Mouse (Mus musculus) Patski (cell line): ENCODE measurements around the gene Opa1. TPM values are rescaled to one million over a fixed set of nuclear protein-coding genes. Genes with fewer than 3 reads are reported as not detected.

Experiments used
- ATAC-seq: fragments of 100-300 bp; one replicate; pipeline ENCODE4 v1.8.0; 2021
- CTCF ChIA-PET: fragments of 350-600 bp; sonication (Branson Sonifier 250); formaldehyde crosslinking; loops from one replicate; lab custom pipeline; 2022; ENCODE audit warnings: inconsistent platforms; lab: Charles Lee
- POLR2A ChIA-PET: fragments of 350-600 bp; sonication (Branson Sonifier 250); formaldehyde crosslinking; loops from one replicate; lab custom pipeline; 2022; ENCODE audit warnings: antibody characterized with exemption, inconsistent platforms; lab: Charles Lee
- DNase-seq: peaks from one replicate; pipeline ENCODE4 v3.0.0-alpha.2; 2011; ENCODE audit warnings: low read depth, low spot score
- H3K27me3 ChIP-seq: fragments of 371-371 bp; one replicate; pipeline ENCODE4 v1.5.1; 2021
- CTCF ChIP-seq: fragments of 100-300 bp; IDR thresholded peaks from one replicate; pipeline ENCODE4 v1.5.1; 2021
- in situ Hi-C: fragments of 300-500 bp; cut with MboI; formaldehyde crosslinking; loops from 3 replicates; pipeline ENCODE4 v1.11.1; 2018; ENCODE audit warnings: low pct_unique_long_range_greater_than_20kb, mixed read lengths
- polyA plus RNA-seq: library from polyadenylated mRNA; unstranded; gene quantifications from one replicate; pipeline ENCODE4 v1.2.3, GENCODE M21; 2021

Gene Opa1
- polyA plus RNA-seq, 1 experiment from 2014 or later: 56.8 TPM

DNA sequence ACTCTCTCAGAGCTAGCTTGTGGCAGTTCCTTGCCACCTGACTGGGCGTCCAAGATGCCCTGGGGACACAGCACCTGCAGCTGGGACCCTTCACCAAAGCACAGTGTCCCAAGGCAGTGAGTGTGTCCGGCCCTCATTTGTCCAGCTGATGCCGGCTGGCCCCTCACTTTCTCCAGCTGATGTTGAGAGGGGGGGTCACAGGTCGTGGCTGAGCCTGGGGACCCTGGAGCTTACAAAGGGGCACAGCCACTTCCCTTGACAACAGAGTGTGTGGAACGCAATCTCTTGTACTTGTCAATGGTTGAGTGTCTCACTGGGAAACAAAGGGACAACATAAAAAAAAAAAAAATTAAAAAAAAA is 88.5 kb downstream of the Opa1 start:
- no peak for TF ChIP-seq CTCF
- POLR2A ChIA-PET: no interaction called here
- CTCF ChIA-PET: interaction anchor here (0.7 kb wide), 1 partner anchor 61 kb away, joined by 3 read pairs; no protein-coding TSS in a partner anchor
- no peaks in the 10 kb centered on the region for H3K27me3 ChIP-seq
- ATAC-seq: no peak
- no peak for DNase-seq
- in situ Hi-C loops: no loop called here

DNA sequence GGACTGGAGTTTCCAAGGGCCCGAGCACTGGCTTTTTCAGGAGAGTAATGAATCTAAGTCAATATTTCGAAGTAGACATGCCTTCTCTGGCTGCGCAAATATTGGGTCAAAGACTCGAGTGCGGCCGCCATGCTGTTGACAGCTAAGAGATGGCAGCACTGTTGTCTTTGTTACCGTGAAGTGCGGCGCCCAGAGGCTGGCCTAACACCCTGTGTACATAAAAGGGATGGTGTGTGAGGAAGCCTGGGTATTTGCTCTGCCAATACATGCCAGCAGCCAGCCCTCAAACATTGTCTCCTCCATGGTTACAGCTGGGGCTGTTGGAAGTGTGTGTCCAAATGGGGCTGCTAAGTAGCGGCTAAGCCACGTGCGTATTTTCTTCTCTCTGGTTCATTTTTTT is 89.3 kb downstream of the Opa1 start:
- no peak for DNase-seq
- no peak for TF ChIP-seq CTCF
- no peak for ATAC-seq
- POLR2A ChIA-PET: no interaction called here
- CTCF ChIA-PET: no interaction called here
- H3K27me3 ChIP-seq: no peaks in the 10 kb centered on the region
- in situ Hi-C loops: no loop called here

DNA sequence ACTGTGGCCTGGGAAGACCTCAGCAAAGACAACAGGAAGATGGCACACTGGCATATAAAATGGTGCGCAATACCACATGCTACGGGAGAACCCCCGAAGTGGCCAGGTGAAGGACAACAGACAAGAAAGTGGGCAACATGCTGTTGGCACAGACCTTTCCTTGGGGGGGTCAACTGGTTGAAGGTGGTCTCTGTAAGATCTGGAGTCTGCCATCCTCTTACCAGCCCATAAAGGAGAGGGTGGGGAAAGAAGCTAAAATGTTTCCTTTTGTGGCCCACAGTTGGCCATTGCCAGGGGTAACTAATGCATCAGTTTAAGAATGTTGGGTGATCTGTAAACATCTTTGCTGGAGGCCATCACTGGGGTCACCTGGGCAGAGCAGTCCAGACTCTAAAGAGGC is 91.7 kb downstream of the Opa1 start:
- CTCF ChIA-PET: no interaction called here
- DNase-seq (no peak), ATAC-seq (no peak)
- TF ChIP-seq CTCF: no peak
- no peaks in the 10 kb centered on the region for H3K27me3 ChIP-seq
- POLR2A ChIA-PET: no interaction called here
- in situ Hi-C loops: no loop called here

DNA sequence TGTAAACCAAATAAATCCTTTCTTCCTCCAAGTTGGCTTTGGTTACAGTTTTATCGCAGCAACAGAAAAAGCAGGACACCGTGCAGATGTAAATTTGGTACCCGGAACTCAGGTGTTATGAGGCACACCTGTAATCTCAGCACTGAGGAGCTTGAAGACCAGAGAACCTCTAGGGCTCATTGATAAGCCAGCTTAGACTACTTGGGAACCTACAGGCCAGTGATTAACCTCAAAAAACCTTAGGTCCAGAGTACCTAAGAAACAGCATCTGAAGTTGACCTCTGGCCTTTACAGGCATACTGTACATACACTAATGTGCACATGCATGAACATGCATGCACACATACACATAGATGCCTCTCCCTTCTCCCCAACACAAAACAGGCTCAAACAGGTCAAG is 94.1 kb downstream of the Opa1 start:
- in situ Hi-C loops: no loop called here
- no peaks in the 10 kb centered on the region for H3K27me3 ChIP-seq
- POLR2A ChIA-PET: no interaction called here
- ATAC-seq: no peak
- CTCF ChIA-PET: no interaction called here
- DNase-seq: no peak
- TF ChIP-seq CTCF: no peak

DNA sequence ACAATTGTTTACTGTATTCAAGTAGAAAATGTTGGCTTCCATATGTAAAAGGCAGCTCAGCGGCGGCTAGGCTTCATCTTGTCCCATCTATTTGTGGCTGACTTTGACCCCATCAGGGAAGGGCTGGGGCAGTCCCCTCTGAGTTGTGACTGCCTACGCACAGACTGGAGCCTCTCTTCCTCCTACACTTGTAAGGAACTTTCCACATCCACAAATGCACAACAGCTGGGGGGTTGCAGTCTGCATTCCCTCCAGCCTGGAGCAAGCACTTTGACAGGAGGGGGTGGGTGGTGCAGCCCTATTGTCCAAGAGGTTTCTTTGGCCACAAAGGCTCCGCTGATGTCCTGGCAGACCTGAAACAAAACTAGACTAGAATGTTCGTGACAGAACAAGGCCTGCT is 100.5 kb downstream of the Opa1 start:
- DNase-seq (no peak), ATAC-seq (no peak)
- in situ Hi-C loops: no loop called here
- no peak for TF ChIP-seq CTCF
- CTCF ChIA-PET: no interaction called here
- POLR2A ChIA-PET: no interaction called here
- H3K27me3 ChIP-seq: no peaks in the 10 kb centered on the region

DNA sequence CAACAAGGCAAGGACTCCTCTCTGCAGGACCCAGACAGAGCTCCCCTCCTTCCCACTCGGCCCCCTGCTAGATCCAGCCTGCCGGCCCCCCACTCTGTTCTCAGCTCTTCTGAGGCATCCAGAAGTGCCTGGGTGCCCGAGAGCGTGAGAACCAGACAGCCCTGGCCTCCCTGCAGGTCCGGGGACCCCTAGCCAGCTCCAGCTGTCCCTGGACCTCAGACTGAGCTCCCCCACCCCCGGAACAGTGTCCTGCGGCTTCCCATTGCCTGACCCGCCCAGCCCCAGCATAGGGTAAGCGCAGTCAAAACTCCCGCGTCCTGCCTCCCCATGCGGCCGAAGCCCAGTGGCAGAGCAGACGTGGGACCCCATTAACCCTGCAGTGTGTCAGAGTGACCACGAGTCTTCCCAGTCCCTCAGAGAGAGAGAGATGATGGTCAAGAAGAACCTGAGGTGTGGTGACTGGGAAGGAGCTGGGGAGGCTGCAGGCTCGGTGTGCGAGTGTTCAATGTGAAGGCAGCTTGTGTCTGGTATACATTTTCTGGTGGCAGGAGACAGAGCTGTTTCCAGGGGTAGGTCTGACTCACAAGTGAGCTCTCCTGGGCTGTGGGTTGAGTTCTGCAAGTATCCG is 101.5 kb downstream of the Opa1 start:
- H3K27me3 ChIP-seq: no peaks in the 10 kb centered on the region
- ChIA-PET POLR2A (interaction anchor here (0.8 to 1.0 kb wide), 2 partner anchors 19 to 84 kb away, joined by 3 to 5 read pairs; no protein-coding TSS in a partner anchor), CTCF (no interaction called here)
- ATAC-seq (no peak), DNase-seq (no peak)
- no peak for TF ChIP-seq CTCF
- in situ Hi-C loops: no loop called here

DNA sequence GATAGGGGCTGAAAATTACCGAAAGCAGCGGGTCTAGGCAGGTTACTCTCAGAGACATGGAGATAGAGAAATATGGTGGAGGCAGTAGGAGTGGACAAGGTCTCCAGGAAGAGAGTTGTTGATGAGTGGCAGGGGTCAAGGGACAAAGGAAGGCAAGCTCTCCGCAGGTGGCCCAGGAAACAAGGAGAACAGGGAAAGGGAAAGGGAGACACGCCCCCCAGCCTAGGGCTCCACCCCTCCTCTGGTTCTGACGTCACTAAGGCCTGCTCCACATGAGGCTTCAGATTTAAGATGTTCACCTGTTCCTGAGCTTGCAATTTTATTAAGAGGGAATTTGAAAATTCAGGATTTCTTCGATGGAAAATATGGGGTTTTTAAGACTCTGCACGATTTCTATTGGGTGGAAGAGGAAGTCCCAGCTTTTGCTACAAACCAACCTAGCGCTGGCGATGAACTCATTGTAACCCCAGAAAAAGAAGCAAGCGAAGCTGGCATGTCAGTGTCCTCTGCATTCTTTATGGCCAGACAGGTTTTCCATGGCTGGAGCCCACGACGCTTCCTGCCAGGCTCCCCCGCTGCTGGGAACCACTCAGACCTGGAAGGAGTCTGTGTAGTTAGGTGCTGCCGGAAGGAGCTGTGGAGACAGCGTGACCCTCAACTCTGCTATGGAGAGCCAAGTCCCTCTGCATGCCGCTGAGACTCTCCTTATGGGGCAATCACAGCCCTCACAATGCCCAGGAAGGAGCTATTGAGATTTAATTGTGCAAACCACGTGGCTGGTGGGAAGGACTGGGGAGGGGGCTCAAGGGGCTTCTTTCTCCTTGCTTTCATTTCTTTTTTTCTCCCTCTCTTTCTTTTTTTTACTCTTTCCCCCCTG is 103.7 kb downstream of the Opa1 start:
- TF ChIP-seq CTCF: no peak
- ATAC-seq: no peak
- in situ Hi-C loops: no loop called here
- CTCF ChIA-PET: no interaction called here
- no peaks in the 10 kb centered on the region for H3K27me3 ChIP-seq
- DNase-seq: no peak
- POLR2A ChIA-PET: no interaction called here

DNA sequence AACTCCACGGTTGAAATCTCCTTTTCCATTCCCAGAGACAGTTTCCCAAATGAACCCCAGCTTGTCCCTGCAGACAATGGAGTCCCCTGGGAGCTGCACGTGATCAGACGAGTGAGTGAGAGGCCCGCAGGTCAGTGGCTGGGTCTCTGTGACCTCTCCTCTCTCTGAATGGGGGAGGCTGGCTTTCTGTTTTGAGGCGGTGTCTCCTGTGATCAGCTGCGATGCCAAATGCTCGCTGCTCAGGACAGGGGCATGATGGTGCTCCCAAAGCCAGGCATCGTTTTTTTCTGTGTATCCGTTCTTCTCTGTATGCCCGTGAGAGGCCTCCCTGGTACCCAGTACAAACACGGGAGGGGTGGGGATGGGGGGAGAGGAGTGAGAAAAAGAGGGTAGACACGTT is 104.4 kb downstream of the Opa1 start:
- no peak for TF ChIP-seq CTCF
- ATAC-seq (no peak), DNase-seq (no peak)
- in situ Hi-C loops: no loop called here
- H3K27me3 ChIP-seq: no peaks in the 10 kb centered on the region
- POLR2A ChIA-PET: no interaction called here
- CTCF ChIA-PET: no interaction called here

DNA sequence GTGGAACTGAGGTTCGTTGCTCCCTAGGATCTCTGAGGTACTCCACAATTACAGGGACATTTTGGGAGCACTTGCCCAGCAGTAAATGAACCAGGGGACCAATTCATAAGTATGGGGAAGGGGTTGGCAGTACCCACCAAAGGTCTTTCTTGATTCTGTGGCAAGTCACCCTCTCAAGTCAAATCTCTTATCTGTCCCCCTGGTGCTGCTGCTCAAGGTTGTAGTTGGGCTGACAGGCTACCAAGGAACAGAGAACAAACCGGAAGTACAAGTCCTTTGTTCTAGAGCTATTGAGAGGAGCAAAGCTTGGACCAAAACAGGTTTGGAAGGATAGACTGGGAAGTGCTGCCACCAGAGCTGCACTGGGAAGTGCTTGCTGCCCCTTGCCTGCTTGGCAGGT is 105.0 kb downstream of the Opa1 start:
- ATAC-seq (no peak), DNase-seq (no peak)
- TF ChIP-seq CTCF: no peak
- no peaks in the 10 kb centered on the region for H3K27me3 ChIP-seq
- POLR2A ChIA-PET: no interaction called here
- CTCF ChIA-PET: no interaction called here
- in situ Hi-C loops: no loop called here

DNA sequence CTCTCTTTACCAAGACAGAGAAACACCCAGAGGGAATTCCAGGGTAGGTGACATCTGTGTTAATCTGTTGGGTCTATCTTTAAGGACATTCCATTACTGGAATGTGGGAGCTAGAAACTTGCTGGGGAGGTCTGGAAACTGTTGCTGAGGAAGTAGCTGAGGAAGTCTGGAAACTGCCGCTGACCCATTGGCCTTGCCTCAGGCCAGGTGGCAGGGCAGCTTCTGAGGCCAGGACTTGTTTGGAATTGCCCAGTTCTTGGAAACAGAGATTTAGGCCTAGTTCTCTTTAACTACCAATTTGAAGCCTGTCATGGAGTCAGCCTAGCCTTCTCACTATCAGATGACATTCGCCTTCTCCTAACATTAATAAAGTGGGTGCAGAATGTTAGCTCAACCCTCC is 105.5 kb downstream of the Opa1 start:
- H3K27me3 ChIP-seq: no peaks in the 10 kb centered on the region
- no peak for TF ChIP-seq CTCF
- ChIA-PET CTCF (no interaction called here), POLR2A (no interaction called here)
- no peak for ATAC-seq
- in situ Hi-C loops: no loop called here
- no peak for DNase-seq

DNA sequence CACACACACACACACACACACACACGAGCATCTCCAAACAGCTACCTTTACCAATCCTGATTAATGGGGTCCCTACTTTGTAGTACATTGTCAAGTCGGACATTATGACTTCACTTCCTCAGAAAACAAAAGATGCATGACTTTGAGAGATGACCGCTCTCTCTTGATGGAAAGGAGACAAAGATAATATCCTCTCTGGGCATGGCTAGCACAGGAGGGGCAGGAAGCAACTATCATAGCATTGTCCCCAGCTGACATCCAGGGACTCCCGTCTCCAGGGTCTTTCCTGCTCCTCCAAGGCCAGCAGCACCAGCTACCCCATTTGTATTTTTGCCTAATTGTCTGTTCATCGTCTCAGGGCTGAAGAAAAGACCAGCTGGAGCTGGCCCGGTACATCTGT is 107.0 kb downstream of the Opa1 start:
- in situ Hi-C loops: no loop called here
- DNase-seq (no peak), ATAC-seq (no peak)
- TF ChIP-seq CTCF: no peak
- CTCF ChIA-PET: no interaction called here
- no peaks in the 10 kb centered on the region for H3K27me3 ChIP-seq
- POLR2A ChIA-PET: no interaction called here
